Mouse (Mus musculus) CH12.LX (cell line): ENCODE measurements around the gene Btbd2. TPM values are rescaled to one million over a fixed set of nuclear protein-coding genes. Genes with fewer than 3 reads are reported as not detected.

Experiments used
- DNase-seq: peaks from one replicate; pipeline ENCODE4 v3.0.0-alpha.2; 2013; ENCODE audit errors: extremely low read depth
- H3K27ac ChIP-seq: 2 replicates; pipeline ENCODE4 v1.5.1; 2012; ENCODE audit warnings: low read depth, mild to moderate bottlenecking, control low read depth, moderate library complexity; ENCODE audit not compliant: insufficient read depth
- H3K27me3 ChIP-seq: replicated peaks from 2 replicates; pipeline ENCODE3; 2012; ENCODE audit warnings: inconsistent platforms
- H3K36me3 ChIP-seq, 2 experiments: replicated peaks in 1 of 2; 2 replicates each; pipeline versions ENCODE3 to v1.6.1; 2012; ENCODE audit warnings: inconsistent platforms in 1 of 2, low read length in 1 of 2, mild to moderate bottlenecking in 1 of 2, mixed read lengths in 1 of 2, moderate library complexity in 1 of 2; ENCODE audit not compliant: control insufficient read depth in 1 of 2, insufficient read depth in 1 of 2
- H3K4me1 ChIP-seq, 2 experiments: 2 replicates each; pipeline ENCODE4 v1.6.1; 2012; ENCODE audit warnings: inconsistent platforms in 1 of 2, moderate library complexity in 1 of 2; ENCODE audit not compliant: insufficient read depth in 2 of 2, control insufficient read depth in 1 of 2
- H3K4me2 ChIP-seq: 2 replicates; pipeline ENCODE4 v1.6.1; 2012; ENCODE audit warnings: low read depth, mild to moderate bottlenecking, control low read depth; ENCODE audit not compliant: poor library complexity, insufficient read depth, severe bottlenecking
- H3K4me3 ChIP-seq, 3 experiments: fragments of 150-350 bp in 1 of 3; sonication (generic) in 1 of 3; replicated peaks in 1 of 3; 2 replicates each; pipeline versions ENCODE3 to v1.5.1; 2011 to 2012; ENCODE audit warnings: low read depth in 2 of 3, low read length in 2 of 3, mild to moderate bottlenecking in 2 of 3, moderate library complexity in 2 of 3, control low read depth in 1 of 3, improper control_type of control experiment in 1 of 3, inconsistent platforms in 1 of 3, mixed read lengths in 1 of 3; ENCODE audit not compliant: poor library complexity in 1 of 3
- H3K79me2 ChIP-seq: replicated peaks from 2 replicates; pipeline ENCODE4 v1.6.1; 2012; ENCODE audit warnings: mild to moderate bottlenecking, moderate library complexity; ENCODE audit not compliant: control insufficient read depth, poor library complexity, insufficient read depth, severe bottlenecking; ENCODE audit errors: extremely low read depth
- H3K9ac ChIP-seq: 2 replicates; pipeline ENCODE4 v1.6.1; 2012; ENCODE audit warnings: low read depth, mild to moderate bottlenecking, control low read depth, moderate library complexity; ENCODE audit not compliant: insufficient read depth
- H3K9me3 ChIP-seq: replicated peaks from 2 replicates; pipeline ENCODE3; 2012; ENCODE audit warnings: low read length, inconsistent platforms, mixed read lengths
- CHD2 ChIP-seq: IDR thresholded peaks from 2 replicates; pipeline ENCODE4 v1.6.1; 2011; ENCODE audit warnings: low read length, improper control_type of control experiment
- E2F4 ChIP-seq: IDR thresholded peaks from 2 replicates; pipeline ENCODE4 v1.6.1; 2011; ENCODE audit warnings: low read depth, low read length, improper control_type of control experiment; ENCODE audit not compliant: insufficient replicate concordance
- IRF4 ChIP-seq: IDR thresholded peaks from 2 replicates; pipeline ENCODE4 v1.6.1; 2014; ENCODE audit warnings: low read depth, mild to moderate bottlenecking, inconsistent platforms, low read length, improper control_type of control experiment
- KAT2A ChIP-seq: IDR thresholded peaks from 2 replicates; pipeline ENCODE4 v1.6.1; 2012; ENCODE audit warnings: low read length, improper control_type of control experiment, inconsistent platforms; ENCODE audit not compliant: insufficient replicate concordance
- MAX ChIP-seq: IDR thresholded peaks from 2 replicates; pipeline ENCODE4 v1.6.1; 2011; ENCODE audit warnings: low read length, improper control_type of control experiment
- MAZ ChIP-seq: IDR thresholded peaks from 2 replicates; pipeline ENCODE4 v1.6.1; 2012; ENCODE audit warnings: low read depth, mild to moderate bottlenecking, inconsistent platforms, low read length, improper control_type of control experiment, moderate library complexity
- MYC ChIP-seq: IDR thresholded peaks from 2 replicates; pipeline ENCODE4 v1.6.1; 2011; ENCODE audit warnings: low read depth, mild to moderate bottlenecking, improper control_type of control experiment, low read length
- NELFE ChIP-seq: IDR thresholded peaks from 2 replicates; pipeline ENCODE4 v1.6.1; 2011; ENCODE audit warnings: low read depth, low read length, improper control_type of control experiment
- NRF1 ChIP-seq: IDR thresholded peaks from 2 replicates; pipeline ENCODE4 v1.6.1; 2014; ENCODE audit warnings: low read depth, mild to moderate bottlenecking, inconsistent platforms, low read length, improper control_type of control experiment, moderate library complexity
- POLR2AphosphoS2 ChIP-seq: IDR thresholded peaks from 2 replicates; pipeline ENCODE4 v1.6.1; 2011; ENCODE audit warnings: low read depth, low read length, improper control_type of control experiment
- RCOR1 ChIP-seq: conservative IDR thresholded peaks from 2 replicates; pipeline ENCODE4 v1.6.1; 2012; ENCODE audit warnings: low read depth, mild to moderate bottlenecking, inconsistent platforms, low read length, improper control_type of control experiment
- SIN3A ChIP-seq: IDR thresholded peaks from 2 replicates; pipeline ENCODE4 v1.6.1; 2012; ENCODE audit warnings: low read length, improper control_type of control experiment, inconsistent platforms
- ZC3H11A ChIP-seq: IDR thresholded peaks from 2 replicates; pipeline ENCODE4 v1.6.1; 2012; ENCODE audit warnings: low read depth, mild to moderate bottlenecking, inconsistent platforms, low read length, improper control_type of control experiment
- ZNF384 ChIP-seq: IDR thresholded peaks from 2 replicates; pipeline ENCODE4 v1.6.1; 2012; ENCODE audit warnings: low read depth, low read length, improper control_type of control experiment, inconsistent platforms
- dilution Hi-C: fragments of 300-500 bp; cut with MboI; formaldehyde crosslinking; loops from 2 replicates; pipeline ENCODE4 v1.14.3; 2020; ENCODE audit warnings: low sequenced_read_pairs; ENCODE audit not compliant: extremely low pct_unique_long_range_greater_than_20kb, extremely low pct_ligation_motif_present
- in situ Hi-C: fragments of 300-500 bp; cut with MboI; formaldehyde crosslinking; loops from 3 replicates; pipeline ENCODE4 v1.14.3; 2019; ENCODE audit warnings: low sequenced_read_pairs, low pct_ligation_motif_present, low pct_unique_long_range_greater_than_20kb, mixed read lengths
- polyA plus RNA-seq: library from polyadenylated mRNA; unstranded; fragments of >175 nt; gene quantifications from 2 replicates; pipeline ENCODE4 v1.2.1, GENCODE M21; 2012; ENCODE audit warnings: low read depth; ENCODE audit not compliant: insufficient read length
- total RNA-seq, 2 experiments: library from RNA; depleted of rRNA; stranded (reverse); fragments of 300-350 nt in 1 of 2; fragments of >200 nt in 1 of 2; gene quantifications; 2 replicates each; pipeline ENCODE4 v1.2.3; 2012 to 2014

The Btbd2 gene
- total and polyA plus RNA-seq, 3 experiments = 11.1 to 26.2 (median 19.4) TPM

GRCm38 (mm10) chr10:80669018-80669417, 12.1 kb upstream of the Btbd2 start:
- dilution Hi-C loops (no loop called here), in situ Hi-C loops (no loop called here)
- no peak overlapping the region for H3K4me3 ChIP-seq

GRCm38 (mm10) chr10:80668614-80669013, 11.7 kb upstream of the Btbd2 start:
- DNase-seq = no peak
- no peaks in the 10 kb centered on the region for H3K9me3 ChIP-seq
- H3K4me1 ChIP-seq = peaks cover 13 to 85% of the 10 kb centered on the region in 2 experiments; a peak in 3 of 4 replicates
- dilution Hi-C loops = no loop called here
- no peak overlapping the region for H3K27ac ChIP-seq
- peaks cover 74 to 85% of the 10 kb centered on the region in 2 experiments for H3K36me3 ChIP-seq
- no peak overlapping the region for H3K9ac ChIP-seq
- H3K4me3 ChIP-seq = no peak overlapping the region
- H3K4me2 ChIP-seq = no peak overlapping the region
- in situ Hi-C loops = no loop called here
- TF ChIP-seq CHD2 = no peak
- TF ChIP-seq NELFE = no peak
- TF ChIP-seq MAX = no peak
- no peak for TF ChIP-seq KAT2A
- no peak for TF ChIP-seq MYC
- no peak for TF ChIP-seq E2F4
- TF ChIP-seq NRF1 = no peak
- TF ChIP-seq MAZ = no peak
- TF ChIP-seq ZC3H11A = no peak
- TF ChIP-seq IRF4 = no peak
- no peak for TF ChIP-seq ZNF384
- TF ChIP-seq SIN3A = no peak
- H3K79me2 ChIP-seq = peaks cover 16% of the 10 kb centered on the region
- H3K27me3 ChIP-seq = no peaks in the 10 kb centered on the region

More at GRCm38 (mm10) chr10:80669018-80669417, 12.1 kb upstream of the Btbd2 start:
- Histone ChIP-seq H3K27ac (no peak overlapping the region), H3K79me2 (peaks cover 20% of the 10 kb centered on the region), H3K4me2 (no peak overlapping the region), H3K4me1 (peaks cover 15 to 85% of the 10 kb centered on the region in 2 experiments), H3K27me3 (no peaks in the 10 kb centered on the region), H3K9me3 (no peaks in the 10 kb centered on the region), H3K9ac (no peak overlapping the region), H3K36me3 (peaks cover 75 to 89% of the 10 kb centered on the region in 2 experiments)
- TF ChIP-seq POLR2AphosphoS2 (no peak), RCOR1 (no peak)
- no peak for DNase-seq
